Mouse (Mus musculus) layer of hippocampus, adult 8-10 months (tissue): ENCODE data around the gene Prss48. TPM values are rescaled to one million over a fixed set of nuclear protein-coding genes. Genes with fewer than 3 reads are reported as not detected.

Experiments
- DNase-seq, 2 experiments: peaks; one replicate each; pipeline ENCODE4 v3.0.0; 2022; ENCODE audit warnings: low spot score in 2 of 2
- total RNA-seq, 4 experiments: library from RNA; stranded (reverse); gene quantifications; 2 replicates each; pipeline ENCODE4 v1.2.4; 2022

Gene Prss48
- total RNA-seq, 4 experiments from 2014 or later, result not detected

- no peak for DNase-seq
Observed at GRCm38 (mm10) chr3:85950914-85951313, 51.4 kb downstream of the Prss48 start.

Other genes starting within 250 kb of the Prss48 start
- gene Fam160a1, start 185.2 kb downstream of the Prss48 start, total RNA-seq, result 10 to 100 TPM in 1 of 4 experiments, 1 to 10 TPM in 3; 8.0 to 11.8 (median 9.4) TPM
- under 1 TPM in 3 of 4 experiments, not detected in 1; 0.41 to 0.61 (median 0.50) TPM for gene Glt28d2, start 115.0 kb downstream of the Prss48 start, total RNA-seq
- 1 to 10 TPM in 2 of 4 experiments, not detected in 2; 1.8 to 2.0 TPM for gene Gm37240, start 115.0 kb downstream of the Prss48 start, total RNA-seq
- gene Sh3d19, start 31.4 kb downstream of the Prss48 start, total RNA-seq, result 10 to 100 TPM; 16.0 to 27.2 (median 19.6) TPM
- 100 to 1,000 TPM; 396 to 524 (median 465) TPM for gene Rps3a1, start 140.2 kb upstream of the Prss48 start, total RNA-seq
- 10 to 100 TPM; 28.0 to 35.0 (median 29.7) TPM for gene Lrba, start 222.2 kb upstream of the Prss48 start, total RNA-seq